Mouse (Mus musculus) G1E (cell line): ENCODE results near the gene Ccdc189. TPM values are rescaled to one million over a fixed set of nuclear protein-coding genes. Genes with fewer than 3 reads are reported as not detected.

ENCODE experiments used
- ATAC-seq: 2 replicates; pipeline ENCODE4 v1.8.0; 2016; ENCODE audit warnings: mild to moderate bottlenecking; ENCODE audit not compliant: insufficient number of reproducible peaks, poor library complexity, low FRiP score, severe bottlenecking; ENCODE audit errors: extremely low read depth
- DNase-seq: peaks from one replicate; pipeline ENCODE4 v3.0.0; 2012; ENCODE audit warnings: low spot score
- H3K27me3 ChIP-seq: 2 replicates; pipeline ENCODE4 v1.6.1; 2012; ENCODE audit warnings: mild to moderate bottlenecking, low read length, inconsistent platforms; ENCODE audit not compliant: insufficient read depth
- H3K36me3 ChIP-seq: replicated peaks from 2 replicates; pipeline ENCODE3; 2012; ENCODE audit warnings: mild to moderate bottlenecking, inconsistent platforms
- H3K4me1 ChIP-seq: 2 replicates; pipeline ENCODE4 v1.6.1; 2012; ENCODE audit warnings: low read depth, low read length, inconsistent platforms, mixed read lengths; ENCODE audit not compliant: insufficient read depth
- H3K4me3 ChIP-seq: 2 replicates; pipeline ENCODE4 v1.5.1; 2012; ENCODE audit warnings: low read depth, mild to moderate bottlenecking, inconsistent platforms, low read length, moderate library complexity, mixed read lengths
- H3K9me3 ChIP-seq: replicated peaks from 2 replicates; pipeline ENCODE4 v1.6.1; 2012; ENCODE audit warnings: inconsistent platforms
- CTCF ChIP-seq: IDR thresholded peaks from 2 replicates; pipeline ENCODE4 v1.5.1; 2012; ENCODE audit warnings: low read depth, low read length, inconsistent platforms, mixed read lengths
- GATA1 ChIP-seq: IDR thresholded peaks from 2 replicates; pipeline ENCODE4 v1.6.1; 2012; ENCODE audit warnings: borderline replicate concordance, low read length, inconsistent platforms, mixed read lengths
- GATA2 ChIP-seq: IDR thresholded peaks from 2 replicates; pipeline ENCODE4 v1.6.1; 2012; ENCODE audit warnings: low read depth, low read length, inconsistent platforms, borderline replicate concordance
- POLR2AphosphoS5 ChIP-seq: IDR thresholded peaks from 2 replicates; pipeline ENCODE4 v1.6.1; 2012; ENCODE audit warnings: low read depth, low read length, inconsistent platforms; ENCODE audit not compliant: insufficient replicate concordance
- TAL1 ChIP-seq: conservative IDR thresholded peaks from 2 replicates; pipeline ENCODE4 v1.6.1; 2012; ENCODE audit warnings: low read depth, low read length, inconsistent platforms, mixed read lengths
- polyA plus RNA-seq: library from polyadenylated mRNA; stranded (reverse); fragments of >175 nt; gene quantifications from 2 replicates; pipeline ENCODE4 v1.2.3, GENCODE M21; 2012
- total RNA-seq, 2 experiments: library from RNA; stranded (forward) in 1 of 2; stranded (reverse) in 1 of 2; fragments of 200-1000 nt in 1 of 2; fragments of >200 nt in 1 of 2; fragmentation: Nextera tagmentation in 1 of 2; gene quantifications; 2 replicates each; pipeline ENCODE4 v1.2.3; 2014 to 2017

Ccdc189 gene
- total and polyA plus RNA-seq, 3 experiments: 3.9 to 9.3 (median 4.0) TPM

DNA sequence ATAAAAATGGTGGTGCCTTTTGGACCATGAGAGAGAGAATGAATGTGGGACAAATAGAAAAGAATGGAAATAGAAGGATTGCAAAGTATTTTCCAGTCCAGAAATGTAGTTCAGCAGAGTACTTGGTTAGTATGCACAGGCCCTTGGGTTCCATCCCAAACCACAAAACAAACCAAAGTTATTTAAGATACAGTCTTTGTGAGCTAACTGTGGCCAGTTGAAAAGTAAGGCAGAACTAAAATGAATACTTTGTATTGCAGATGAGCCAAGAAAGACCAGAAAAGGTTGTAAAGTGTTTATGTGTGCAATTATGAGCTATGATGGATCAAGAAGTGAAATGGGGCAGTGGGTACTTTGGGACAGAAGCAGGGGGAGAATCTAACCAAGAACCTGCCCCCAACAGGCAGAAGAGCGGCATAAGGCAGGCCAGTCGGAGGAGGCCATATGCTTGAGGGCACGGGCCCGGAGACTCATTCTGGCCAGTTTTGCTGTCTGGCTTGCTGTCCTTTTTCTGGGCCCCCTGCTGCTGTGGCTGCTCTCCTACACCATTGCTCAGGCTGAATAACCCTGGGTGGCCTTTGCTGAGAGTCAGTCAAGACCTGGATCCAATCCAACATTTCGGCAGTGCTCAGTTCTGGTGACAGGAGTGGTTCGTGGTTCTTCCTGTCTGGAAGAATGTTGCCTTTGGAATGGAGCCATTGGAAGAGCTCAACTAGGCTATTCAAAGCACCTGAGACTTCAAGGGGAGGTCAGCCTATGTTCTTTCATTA lies 23.8 kb downstream of the Ccdc189 start:
- Histone ChIP-seq H3K9me3 (no peaks in the 10 kb centered on the region), H3K27me3 (no peaks in the 10 kb centered on the region), H3K4me1 (no peaks in the 10 kb centered on the region), H3K36me3 (peaks cover 79% of the 10 kb centered on the region), H3K4me3 (no peak overlapping the region)
- no peak for TF ChIP-seq TAL1
- DNase-seq: no peak
- ATAC-seq: no peak

- no peak for TF ChIP-seq GATA1
- H3K4me1 ChIP-seq: no peaks in the 10 kb centered on the region
- H3K9me3 ChIP-seq: no peaks in the 10 kb centered on the region
- H3K4me3 ChIP-seq: no peak within 1 kb of the TSS
- peaks cover 87% of the 10 kb centered on the region for H3K36me3 ChIP-seq
- no peak for DNase-seq
- H3K27me3 ChIP-seq: no peaks in the 10 kb centered on the region
- ATAC-seq: no peak
Observed at GRCm38 (mm10) chr7:127561340-127561858, 27.0 kb downstream of the Ccdc189 start, which contains the start of gene Tmem265. Gene Tmem265, plus strand, starts transcription at chr7:127561390.

DNA sequence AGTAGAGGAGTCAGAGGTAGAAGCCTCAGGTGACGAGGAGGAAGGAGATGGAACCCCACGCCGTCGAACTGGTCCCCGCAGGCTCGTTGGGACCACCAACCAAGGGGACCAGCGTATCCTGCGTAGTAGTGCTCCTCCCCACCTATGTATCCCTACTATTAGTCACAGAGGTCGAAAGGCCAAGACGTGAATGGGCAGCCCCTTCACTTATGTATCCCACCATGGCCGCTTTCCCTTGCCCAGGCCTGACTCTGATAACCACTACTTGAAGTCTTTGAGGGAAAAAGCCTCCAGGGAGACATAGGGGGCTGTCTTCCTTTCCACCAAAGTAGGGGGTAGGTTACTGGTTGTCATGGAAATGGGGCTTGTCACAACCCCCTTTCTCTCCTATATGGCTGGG lies 27.8 kb downstream of the Ccdc189 start:
- peaks cover 88% of the 10 kb centered on the region for H3K36me3 ChIP-seq
- no peaks in the 10 kb centered on the region for H3K27me3 ChIP-seq
- DNase-seq (no peak), ATAC-seq (no peak)
- H3K9me3 ChIP-seq: no peaks in the 10 kb centered on the region
- H3K4me3 ChIP-seq: no peak overlapping the region
- TF ChIP-seq GATA2 (no peak), CTCF (no peak), GATA1 (no peak), POLR2AphosphoS5 (no peak), TAL1 (no peak)
- H3K4me1 ChIP-seq: no peaks in the 10 kb centered on the region

DNA sequence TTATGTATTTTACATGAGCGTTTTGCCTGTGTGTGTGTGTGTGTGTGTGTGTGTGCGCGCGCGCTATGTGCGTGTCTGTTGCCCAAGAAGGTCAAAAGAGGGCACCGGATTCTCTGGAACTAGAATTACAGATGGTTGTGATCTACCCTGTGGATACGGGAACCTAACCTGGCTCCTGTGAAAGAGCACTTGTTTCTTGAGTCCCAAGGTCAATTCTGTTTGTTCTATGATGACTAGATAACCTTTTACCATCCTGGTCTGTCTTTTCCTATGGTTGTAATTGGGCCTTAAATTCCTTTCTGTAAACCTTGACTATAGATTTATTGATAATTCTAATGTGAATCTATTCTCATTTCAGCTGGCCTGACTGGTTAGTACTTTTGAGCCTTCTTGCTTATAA lies 36.8 kb downstream of the Ccdc189 start:
- no peak overlapping the region for H3K4me3 ChIP-seq
- ATAC-seq (no peak), DNase-seq (no peak)
- H3K9me3 ChIP-seq: no peaks in the 10 kb centered on the region
- H3K36me3 ChIP-seq: peaks cover 88% of the 10 kb centered on the region
- H3K4me1 ChIP-seq: no peaks in the 10 kb centered on the region
- TF ChIP-seq CTCF (no peak), POLR2AphosphoS5 (no peak)
- H3K27me3 ChIP-seq: no peaks in the 10 kb centered on the region

GRCm38 (mm10) chr7:127549116-127549835 lies 39.1 kb downstream of the Ccdc189 start:
- no peak for TF ChIP-seq GATA1
- TF ChIP-seq POLR2AphosphoS5: no peak
- TF ChIP-seq GATA2: no peak
- TF ChIP-seq CTCF: no peak
- TF ChIP-seq TAL1: no peak
- DNase-seq: no peak

GRCm38 (mm10) chr7:127541671-127542070 lies 46.7 kb downstream of the Ccdc189 start:
- H3K4me3 ChIP-seq: no peak overlapping the region
- DNase-seq (no peak), ATAC-seq (no peak)
- TF ChIP-seq GATA2 (no peak), GATA1 (no peak)
- no peaks in the 10 kb centered on the region for H3K9me3 ChIP-seq
- peaks cover 96% of the 10 kb centered on the region for H3K36me3 ChIP-seq
- H3K27me3 ChIP-seq: no peaks in the 10 kb centered on the region
- H3K4me1 ChIP-seq: peaks cover 4% of the 10 kb centered on the region; the same call in 1 of the 2 replicates

More at GRCm38 (mm10) chr7:127549116-127549835, 39.1 kb downstream of the Ccdc189 start:
- H3K27me3 ChIP-seq: no peaks in the 10 kb centered on the region
- peaks cover 87% of the 10 kb centered on the region for H3K36me3 ChIP-seq
- H3K9me3 ChIP-seq: no peaks in the 10 kb centered on the region
- H3K4me1 ChIP-seq: no peaks in the 10 kb centered on the region
- no peak for ATAC-seq
- H3K4me3 ChIP-seq: no peak overlapping the region

Other genes with a start within 250 kb of the Ccdc189 start
Only the 20 nearest of the 25 such genes appear.
- 4.5 and 5.0 TPM in 2 replicates for gene 9130019O22Rik, start 201.4 kb downstream of the Ccdc189 start, total RNA-seq (2014; fragmentation: Nextera tagmentation)
- 10.2 and 11.2 TPM in 2 replicates for gene 9130019O22Rik, start 201.4 kb downstream of the Ccdc189 start, total RNA-seq (2017)
- gene 9130019O22Rik, start 201.4 kb downstream of the Ccdc189 start, polyA plus RNA-seq: 1.2 TPM in 2 replicates
- 2.2 and 4.2 TPM in 2 replicates for gene E430018J23Rik, start 195.0 kb downstream of the Ccdc189 start, total RNA-seq (2014; fragmentation: Nextera tagmentation)
- gene E430018J23Rik, start 195.0 kb downstream of the Ccdc189 start, total RNA-seq (2017): 7.2 and 7.7 TPM in 2 replicates
- gene E430018J23Rik, start 195.0 kb downstream of the Ccdc189 start, polyA plus RNA-seq: 6.6 and 7.3 TPM in 2 replicates
- 2.7 and 4.4 TPM in 2 replicates for gene Zfp764, start 181.8 kb downstream of the Ccdc189 start, total RNA-seq (2014; fragmentation: Nextera tagmentation)
- gene Zfp764, start 181.8 kb downstream of the Ccdc189 start, total RNA-seq (2017): 4.9 and 5.6 TPM in 2 replicates
- 0.55 and 0.57 TPM in 2 replicates for gene Zfp764, start 181.8 kb downstream of the Ccdc189 start, polyA plus RNA-seq
- 24.0 and 26.6 TPM in 2 replicates for gene Zfp688, start 166.5 kb downstream of the Ccdc189 start, total RNA-seq (2014; fragmentation: Nextera tagmentation)
- 11.4 and 15.9 TPM in 2 replicates for gene Zfp688, start 166.5 kb downstream of the Ccdc189 start, total RNA-seq (2017)
- 15.7 and 18.2 TPM in 2 replicates for gene Zfp688, start 166.5 kb downstream of the Ccdc189 start, polyA plus RNA-seq
- 6.1 and 7.1 TPM in 2 replicates for gene Zfp689, start 139.4 kb downstream of the Ccdc189 start, total RNA-seq (2014; fragmentation: Nextera tagmentation)
- 2.0 and 2.4 TPM in 2 replicates for gene Zfp689, start 139.4 kb downstream of the Ccdc189 start, total RNA-seq (2017)
- 12.7 and 16.7 TPM in 2 replicates for gene Zfp689, start 139.4 kb downstream of the Ccdc189 start, polyA plus RNA-seq
- 115 and 137 TPM in 2 replicates for gene Prr14, start 129.0 kb downstream of the Ccdc189 start, total RNA-seq (2014; fragmentation: Nextera tagmentation)
- 19.3 and 27.6 TPM in 2 replicates for gene Prr14, start 129.0 kb downstream of the Ccdc189 start, total RNA-seq (2017)
- gene Prr14, start 129.0 kb downstream of the Ccdc189 start, polyA plus RNA-seq: 54.2 and 63.5 TPM in 2 replicates
- 289 and 345 TPM in 2 replicates for gene Fbrs, start 109.4 kb downstream of the Ccdc189 start, total RNA-seq (2014; fragmentation: Nextera tagmentation)
- 13.5 and 16.3 TPM in 2 replicates for gene Fbrs, start 109.4 kb downstream of the Ccdc189 start, total RNA-seq (2017)
- 457 and 458 TPM in 2 replicates for gene Fbrs, start 109.4 kb downstream of the Ccdc189 start, polyA plus RNA-seq
- 79.0 and 107 TPM in 2 replicates for gene Srcap, start 76.6 kb downstream of the Ccdc189 start, total RNA-seq (2014; fragmentation: Nextera tagmentation)
- 14.4 and 14.8 TPM in 2 replicates for gene Srcap, start 76.6 kb downstream of the Ccdc189 start, total RNA-seq (2017)
- 35.7 and 48.5 TPM in 2 replicates for gene Srcap, start 76.6 kb downstream of the Ccdc189 start, polyA plus RNA-seq
- 70.0 and 72.9 TPM in 2 replicates for gene Gm42715, start 69.0 kb downstream of the Ccdc189 start, total RNA-seq (2014; fragmentation: Nextera tagmentation)
- 4.5 and 5.0 TPM in 2 replicates for gene Gm42715, start 69.0 kb downstream of the Ccdc189 start, total RNA-seq (2017)
- 23.1 and 24.8 TPM in 2 replicates for gene Gm42715, start 69.0 kb downstream of the Ccdc189 start, polyA plus RNA-seq
- not detected in 2 replicates for gene Tmem265, start 27.2 kb downstream of the Ccdc189 start, total RNA-seq (2014; fragmentation: Nextera tagmentation)
- 0.87 and 3.2 TPM in 2 replicates for gene Tmem265, start 27.2 kb downstream of the Ccdc189 start, total RNA-seq (2017)
- gene Tmem265, start 27.2 kb downstream of the Ccdc189 start, polyA plus RNA-seq: 1.5 and 2.5 TPM in 2 replicates
- 68.9 and 87.3 TPM in 2 replicates for gene Phkg2, start 15.3 kb downstream of the Ccdc189 start, total RNA-seq (2014; fragmentation: Nextera tagmentation)
- gene Phkg2, start 15.3 kb downstream of the Ccdc189 start, total RNA-seq (2017): 42.3 and 47.8 TPM in 2 replicates
- gene Phkg2, start 15.3 kb downstream of the Ccdc189 start, polyA plus RNA-seq: 37.5 and 50.8 TPM in 2 replicates
- gene Rnf40, start 172 bp upstream of the Ccdc189 start, total RNA-seq (2014; fragmentation: Nextera tagmentation): 38.2 and 52.2 TPM in 2 replicates
- gene Rnf40, start 172 bp upstream of the Ccdc189 start, total RNA-seq (2017): 48.7 and 50.3 TPM in 2 replicates
- gene Rnf40, start 172 bp upstream of the Ccdc189 start, polyA plus RNA-seq: 47.9 and 55.8 TPM in 2 replicates
- 11.3 and 11.8 TPM in 2 replicates for gene Zfp629, start 27.2 kb upstream of the Ccdc189 start, total RNA-seq (2014; fragmentation: Nextera tagmentation)
- 8.7 and 9.0 TPM in 2 replicates for gene Zfp629, start 27.2 kb upstream of the Ccdc189 start, total RNA-seq (2017)
- 23.2 and 24.3 TPM in 2 replicates for gene Zfp629, start 27.2 kb upstream of the Ccdc189 start, polyA plus RNA-seq
- gene Bcl7c, start 120.3 kb upstream of the Ccdc189 start, total RNA-seq (2014; fragmentation: Nextera tagmentation): 18.1 and 38.7 TPM in 2 replicates
- 28.2 and 36.8 TPM in 2 replicates for gene Bcl7c, start 120.3 kb upstream of the Ccdc189 start, total RNA-seq (2017)
- gene Bcl7c, start 120.3 kb upstream of the Ccdc189 start, polyA plus RNA-seq: 330 and 397 TPM in 2 replicates
- 5.3 and 9.6 TPM in 2 replicates for gene Ctf1, start 124.1 kb upstream of the Ccdc189 start, total RNA-seq (2014; fragmentation: Nextera tagmentation)
- 0.41 and 2.3 TPM in 2 replicates for gene Ctf1, start 124.1 kb upstream of the Ccdc189 start, total RNA-seq (2017)
- gene Ctf1, start 124.1 kb upstream of the Ccdc189 start, polyA plus RNA-seq: 1.7 and 2.2 TPM in 2 replicates
- gene Ctf2, start 143.6 kb upstream of the Ccdc189 start, total RNA-seq (2014; fragmentation: Nextera tagmentation): not detected in 2 replicates
- 0.16 TPM in 1 of 2 replicates, not detected in the other for gene Ctf2, start 143.6 kb upstream of the Ccdc189 start, total RNA-seq (2017)
- gene Ctf2, start 143.6 kb upstream of the Ccdc189 start, polyA plus RNA-seq: not detected in 2 replicates
- gene Fbxl19, start 155.9 kb upstream of the Ccdc189 start, total RNA-seq (2014; fragmentation: Nextera tagmentation): 6.4 and 6.9 TPM in 2 replicates
- gene Fbxl19, start 155.9 kb upstream of the Ccdc189 start, total RNA-seq (2017): 15.1 and 18.8 TPM in 2 replicates
- gene Fbxl19, start 155.9 kb upstream of the Ccdc189 start, polyA plus RNA-seq: 54.4 and 58.5 TPM in 2 replicates
- gene Orai3, start 181.2 kb upstream of the Ccdc189 start, total RNA-seq (2014; fragmentation: Nextera tagmentation): 27.4 and 27.7 TPM in 2 replicates
- 47.1 and 53.8 TPM in 2 replicates for gene Orai3, start 181.2 kb upstream of the Ccdc189 start, total RNA-seq (2017)
- gene Orai3, start 181.2 kb upstream of the Ccdc189 start, polyA plus RNA-seq: 30.2 and 43.1 TPM in 2 replicates
- 104 and 115 TPM in 2 replicates for gene Setd1a, start 188.1 kb upstream of the Ccdc189 start, total RNA-seq (2014; fragmentation: Nextera tagmentation)
- 9.1 and 10.0 TPM in 2 replicates for gene Setd1a, start 188.1 kb upstream of the Ccdc189 start, total RNA-seq (2017)
- gene Setd1a, start 188.1 kb upstream of the Ccdc189 start, polyA plus RNA-seq: 103 and 118 TPM in 2 replicates
- gene Gm49388, start 197.0 kb upstream of the Ccdc189 start, total RNA-seq (2014; fragmentation: Nextera tagmentation): 4.7 and 8.4 TPM in 2 replicates
- gene Gm49388, start 197.0 kb upstream of the Ccdc189 start, total RNA-seq (2017): 0.23 TPM in 1 of 2 replicates, not detected in the other
- gene Gm49388, start 197.0 kb upstream of the Ccdc189 start, polyA plus RNA-seq: 0.12 and 1.1 TPM in 2 replicates